Mouse (Mus musculus) hindbrain, postnatal 0 days (tissue): ENCODE data around the gene Ptprk. TPM values are rescaled to one million over a fixed set of nuclear protein-coding genes. Genes with fewer than 3 reads are reported as not detected.
A peak's percentile ranks its signal among the peaks of the same experiment; 100 is the strongest.

Source experiments
- ATAC-seq: fragments of 200-750 bp; cut with Nextera tagmentation; 2 replicates; pipeline ENCODE4 v1.8.0; 2017; ENCODE audit warnings: mild to moderate bottlenecking, moderate TSS enrichment, moderate library complexity
- DNase-seq: peaks from one replicate; pipeline ENCODE4 v3.0.0-alpha.2; 2015; ENCODE audit warnings: low spot score
- H3K27ac ChIP-seq: fragments of 300-500 bp; sonication (generic); 2 replicates; pipeline ENCODE4 v1.5.1; 2014; ENCODE audit warnings: mild to moderate bottlenecking
- H3K27me3 ChIP-seq: fragments of 300-500 bp; sonication (generic); 2 replicates; pipeline ENCODE4 v1.6.1; 2014; ENCODE audit warnings: low read length, mixed read lengths; ENCODE audit not compliant: insufficient read depth
- H3K36me3 ChIP-seq: fragments of 300-500 bp; sonication (generic); 2 replicates; pipeline ENCODE4 v1.6.1; 2014; ENCODE audit warnings: low read length, mixed read lengths; ENCODE audit not compliant: insufficient read depth
- H3K4me1 ChIP-seq: fragments of 300-500 bp; sonication (generic); 2 replicates; pipeline ENCODE4 v1.6.1; 2014; ENCODE audit warnings: antibody characterized with exemption, low read length, mixed read lengths; ENCODE audit not compliant: insufficient read depth
- H3K4me2 ChIP-seq: fragments of 300-500 bp; sonication (generic); 2 replicates; pipeline ENCODE4 v1.6.1; 2014; ENCODE audit warnings: low read depth, mild to moderate bottlenecking, low read length, moderate library complexity, mixed read lengths
- H3K4me3 ChIP-seq: fragments of 300-500 bp; sonication (generic); 2 replicates; pipeline ENCODE4 v1.5.1; 2014; ENCODE audit warnings: low read length
- H3K9ac ChIP-seq: fragments of 300-500 bp; sonication (generic); replicated peaks from 2 replicates; pipeline ENCODE4 v1.6.1; 2014; ENCODE audit warnings: mild to moderate bottlenecking, low read length, moderate library complexity, mixed read lengths
- H3K9me3 ChIP-seq: fragments of 300-500 bp; sonication (generic); 2 replicates; pipeline ENCODE4 v1.6.1; 2016; ENCODE audit warnings: low read length, mixed read lengths
- CTCF ChIP-seq: IDR thresholded peaks from 2 replicates; pipeline ENCODE4 v1.5.1; 2016; ENCODE audit warnings: antibody characterized with exemption, control low read depth, low read depth
- WGBS: fragments of 180-500 bp; shearing (Covaris S2); extraction: QIAGEN DNeasy Blood & Tissue Kit; methylation state at CpG from one replicate; pipeline ENCODE4 v1.1.7; 2014; 5-methylcytosine and 5-hydroxymethylcytosine counted together
- polyA plus RNA-seq: library from polyadenylated mRNA; unstranded; fragments of >200 nt; fragmentation: Nextera tagmentation; extraction: Ambion mirVana; gene quantifications from 2 replicates; pipeline ENCODE4 v1.2.1, GENCODE M21; 2015
- total RNA-seq: library from RNA; depleted of rRNA; stranded (reverse); fragments of >200 nt; gene quantifications from 2 replicates; pipeline ENCODE4 v1.2.3, GENCODE M21; 2014

Ptprk gene
- total and polyA plus RNA-seq, 2 experiments from 2014 or later = 23.5 to 49.5 TPM

DNA sequence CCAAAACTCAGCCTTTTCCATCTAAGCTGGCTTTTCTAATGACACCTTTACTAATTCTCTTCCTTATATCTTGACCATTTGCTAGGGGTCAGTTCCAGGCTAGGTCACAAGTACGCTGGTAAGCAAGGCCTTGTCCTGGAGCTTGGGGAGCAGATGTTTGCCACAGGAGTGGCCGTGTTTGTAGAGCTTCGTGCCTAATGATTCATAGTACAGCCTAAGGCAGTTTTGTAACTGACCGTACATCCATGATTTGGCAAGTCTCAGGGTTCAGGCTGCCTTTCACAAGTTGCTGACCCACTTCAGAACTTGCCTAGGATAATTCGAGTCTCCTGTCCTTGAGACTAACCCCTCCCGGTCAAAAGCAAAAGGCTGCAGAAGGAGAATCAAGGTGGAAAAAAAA lies 12.7 kb downstream of the Ptprk start:
- whole genome bisulfite sequencing = 78% methylated on average over 6 of the region's 6 CpGs

DNA sequence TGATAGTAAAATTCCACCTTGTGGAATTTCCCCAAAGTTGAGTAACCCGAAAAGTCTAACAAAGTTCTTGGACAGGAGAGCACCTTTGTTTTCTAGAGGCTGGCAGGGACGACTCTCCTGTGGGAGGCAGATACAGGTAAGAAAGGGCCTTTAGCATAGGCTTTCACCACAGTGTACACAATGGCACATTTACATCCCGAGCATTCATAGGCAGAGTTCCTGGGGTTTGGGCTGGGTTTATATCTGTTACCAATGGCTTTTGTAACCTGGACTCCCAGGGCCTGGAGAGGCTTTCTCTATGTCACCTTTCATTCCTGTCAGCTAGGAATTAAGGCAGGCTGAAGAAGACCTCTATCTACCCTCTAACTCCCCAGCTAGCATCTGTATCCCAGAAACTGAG lies 13.1 kb downstream of the Ptprk start:
- Histone ChIP-seq H3K27me3 (no peaks in the 10 kb centered on the region), H3K9me3 (no peaks in the 10 kb centered on the region), H3K4me2 (no peak overlapping the region), H3K27ac (no peak overlapping the region), H3K36me3 (no peaks in the 10 kb centered on the region), H3K4me1 (no peaks in the 10 kb centered on the region), H3K9ac (no peak overlapping the region), H3K4me3 (no peak overlapping the region)
- TF ChIP-seq CTCF = no peak
- WGBS = 69% methylated on average over 3 of the region's 3 CpGs
- DNase-seq (no peak), ATAC-seq (no peak)

More for the DNA sequence above, 12.7 kb downstream of the Ptprk start:
- Histone ChIP-seq H3K27me3 (no peaks in the 10 kb centered on the region), H3K9ac (no peak overlapping the region), H3K36me3 (no peaks in the 10 kb centered on the region), H3K4me2 (no peak overlapping the region), H3K9me3 (no peaks in the 10 kb centered on the region), H3K27ac (no peak overlapping the region), H3K4me3 (no peak overlapping the region), H3K4me1 (no peaks in the 10 kb centered on the region)
- no peak for ATAC-seq
- DNase-seq = no peak
- no peak for TF ChIP-seq CTCF

DNA sequence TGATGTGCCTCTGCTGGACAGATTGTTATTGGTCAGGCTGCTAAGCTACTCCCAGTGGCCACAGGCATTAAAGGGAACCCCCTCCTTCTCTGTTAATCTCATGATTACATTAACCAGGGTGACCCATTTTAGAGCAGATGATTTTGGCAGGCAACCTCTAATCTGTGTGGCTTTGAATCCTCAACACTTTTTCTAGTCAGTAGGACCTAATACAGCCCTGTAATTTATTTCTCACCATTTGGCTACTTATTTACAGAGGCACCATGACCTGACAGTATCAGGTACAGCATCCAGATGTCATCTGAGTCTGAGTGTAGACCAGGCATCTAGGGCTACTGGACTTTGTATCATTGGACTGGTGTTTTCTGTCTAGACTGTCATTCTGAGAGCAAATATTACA lies 21.4 kb downstream of the Ptprk start:
- no peak for DNase-seq
- TF ChIP-seq CTCF = no peak
- Histone ChIP-seq H3K4me2 (no peak overlapping the region), H3K27me3 (no peaks in the 10 kb centered on the region), H3K36me3 (no peaks in the 10 kb centered on the region), H3K9me3 (no peaks in the 10 kb centered on the region), H3K9ac (no peak overlapping the region), H3K27ac (no peak overlapping the region), H3K4me3 (no peak overlapping the region), H3K4me1 (0 out of 2 replicates have a peak, but pooled peaks cover 6% of the 10 kb centered on the region)
- no peak for ATAC-seq

DNA sequence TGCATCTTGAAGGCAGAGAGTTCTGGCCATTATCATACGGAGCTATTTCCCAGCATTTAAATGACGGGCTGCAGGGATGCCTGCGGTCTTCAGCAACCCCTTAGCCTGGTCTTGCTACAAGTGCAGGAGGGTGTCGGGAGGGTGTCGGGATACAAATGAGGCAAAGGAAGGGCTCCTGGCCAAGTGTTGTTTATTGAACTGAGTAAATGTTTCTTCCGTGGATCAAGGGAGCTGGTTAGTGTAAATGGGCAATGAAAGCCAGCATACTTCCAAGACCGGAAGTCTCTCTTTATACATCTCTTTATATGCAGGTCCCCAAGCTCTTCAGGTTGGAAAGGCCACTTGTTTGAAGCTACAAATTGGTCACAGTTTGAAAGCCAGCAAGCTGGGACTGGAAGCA lies 23.0 kb downstream of the Ptprk start:
- Histone ChIP-seq H3K4me1 (0 out of 2 replicates have a peak, but pooled peaks cover 6% of the 10 kb centered on the region), H3K4me3 (no peak overlapping the region), H3K4me2 (peak overlapping the region; percentile 43), H3K27ac (no peak overlapping the region), H3K9ac (no peak overlapping the region), H3K9me3 (no peaks in the 10 kb centered on the region), H3K36me3 (no peaks in the 10 kb centered on the region), H3K27me3 (no peaks in the 10 kb centered on the region)
- DNase-seq = peak; percentile 43
- WGBS = 33% methylated on average over 7 of the region's 7 CpGs
- no peak; the same call in 1 of the 2 replicates for ATAC-seq
- no peak for TF ChIP-seq CTCF

DNA sequence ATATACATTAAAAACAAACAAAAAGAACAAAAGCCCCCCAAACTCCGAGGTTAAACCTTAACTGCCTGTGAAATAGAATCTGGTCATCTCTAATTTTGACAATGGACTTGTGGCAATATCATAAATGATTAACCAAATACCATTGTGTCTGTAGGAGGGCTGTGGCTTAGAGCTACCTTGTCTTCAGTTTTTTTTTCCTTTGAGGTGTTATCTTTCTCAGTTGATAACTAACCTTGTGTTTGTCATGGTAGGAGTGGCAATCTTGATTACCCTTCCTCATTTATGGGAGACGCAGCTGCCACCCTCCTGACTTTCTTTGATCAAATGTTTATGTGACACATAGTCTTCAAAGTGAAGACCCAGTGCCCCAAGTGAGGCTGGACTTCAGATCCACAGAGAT lies 24.3 kb downstream of the Ptprk start:
- no peak for ATAC-seq
- DNase-seq = no peak
- no peaks in the 10 kb centered on the region for H3K27me3 ChIP-seq
- no peaks in the 10 kb centered on the region for H3K9me3 ChIP-seq
- no peak overlapping the region for H3K4me3 ChIP-seq
- H3K4me1 ChIP-seq = 0 out of 2 replicates have a peak, but pooled peaks cover 6% of the 10 kb centered on the region
- no peak overlapping the region for H3K9ac ChIP-seq
- no peak overlapping the region for H3K4me2 ChIP-seq
- WGBS = 84% methylated on average over 2 of the region's 2 CpGs
- no peak for TF ChIP-seq CTCF
- H3K36me3 ChIP-seq = no peaks in the 10 kb centered on the region
- H3K27ac ChIP-seq = no peak overlapping the region

DNA sequence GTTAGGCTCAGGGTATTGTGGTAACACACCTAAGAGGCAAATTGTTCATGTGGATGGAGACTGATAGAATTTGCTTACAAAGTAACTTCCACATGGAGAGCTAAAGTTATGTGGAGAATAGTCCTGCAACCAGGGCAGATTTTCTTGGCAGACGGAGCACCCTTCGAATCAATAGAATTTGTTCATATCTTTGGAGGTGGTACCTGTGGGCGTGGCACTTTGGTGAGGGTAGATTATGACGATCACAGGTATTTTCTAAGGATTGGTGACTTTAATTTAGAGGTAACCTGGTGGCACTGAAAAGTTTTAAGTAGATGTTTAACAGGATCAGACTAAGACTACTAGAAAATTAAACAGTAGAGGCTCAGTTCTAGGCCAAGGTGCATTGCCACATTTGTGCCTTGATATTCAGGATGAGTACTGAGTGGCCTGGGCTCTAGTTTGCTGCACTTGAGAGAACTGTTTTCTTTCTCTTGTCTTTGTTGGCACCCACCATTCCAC lies 28.8 kb downstream of the Ptprk start:
- Histone ChIP-seq H3K27me3 (no peaks in the 10 kb centered on the region), H3K4me2 (no peak overlapping the region), H3K9me3 (no peaks in the 10 kb centered on the region), H3K36me3 (no peaks in the 10 kb centered on the region), H3K4me1 (no peaks in the 10 kb centered on the region), H3K4me3 (no peak overlapping the region), H3K27ac (no peak overlapping the region), H3K9ac (no peak overlapping the region)
- DNase-seq = no peak
- ATAC-seq = no peak
- TF ChIP-seq CTCF = no peak
- 94% methylated on average over 4 of the region's 4 CpGs for WGBS

DNA sequence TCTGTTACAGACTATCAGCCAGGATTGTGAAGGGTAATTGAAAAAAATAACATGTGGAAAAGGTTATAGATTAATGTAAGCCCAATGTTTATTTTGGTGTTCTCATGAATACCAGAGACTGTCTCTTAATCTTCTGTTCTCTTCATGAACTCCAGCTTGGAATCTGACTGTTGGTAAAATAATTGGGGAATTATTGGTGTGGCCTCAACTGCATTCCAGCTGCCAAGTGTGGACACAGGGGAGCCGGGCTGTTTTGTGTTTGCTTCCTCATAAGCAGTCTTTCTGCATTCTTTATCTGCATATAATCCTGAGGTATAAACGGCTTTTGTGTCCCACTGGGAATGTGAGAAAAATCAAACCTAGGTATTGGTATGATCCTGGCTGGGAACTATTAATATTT lies 29.3 kb downstream of the Ptprk start:
- H3K4me2 ChIP-seq = no peak overlapping the region
- H3K36me3 ChIP-seq = no peaks in the 10 kb centered on the region
- no peak overlapping the region for H3K9ac ChIP-seq
- no peaks in the 10 kb centered on the region for H3K27me3 ChIP-seq
- H3K4me3 ChIP-seq = no peak overlapping the region
- DNase-seq (no peak), ATAC-seq (no peak)
- H3K4me1 ChIP-seq = no peaks in the 10 kb centered on the region
- WGBS = 64% methylated on average over 2 of the region's 2 CpGs
- no peaks in the 10 kb centered on the region for H3K9me3 ChIP-seq
- H3K27ac ChIP-seq = no peak overlapping the region
- no peak for TF ChIP-seq CTCF
